Mouse (Mus musculus) heart, embryonic 13.5 days (tissue): ENCODE data around the gene Pck1. TPM values are rescaled to one million over a fixed set of nuclear protein-coding genes. Genes with fewer than 3 reads are reported as not detected.
A peak's percentile ranks its signal among the peaks of the same experiment; 100 is the strongest.
"Not testable (repeated sequence)": the region's sequence is repeated elsewhere in the genome, so short reads cannot be mapped to it uniquely, and the experiment has no call there.

Source experiments
- ATAC-seq: fragments of 200-750 bp; cut with Nextera tagmentation; 2 replicates; pipeline ENCODE4 v1.8.0; 2017; ENCODE audit warnings: moderate TSS enrichment; ENCODE audit not compliant: insufficient number of reproducible peaks, low FRiP score, low TSS enrichment; ENCODE audit errors: extremely low read depth
- H3K27ac ChIP-seq: fragments of 300-500 bp; sonication (generic); replicated peaks from 2 replicates; pipeline ENCODE4 v1.5.1; 2015; ENCODE audit warnings: moderate library complexity, mild to moderate bottlenecking, inconsistent platforms
- H3K27me3 ChIP-seq: fragments of 300-500 bp; sonication (generic); replicated peaks from 2 replicates; pipeline ENCODE4 v1.6.1; 2015; ENCODE audit warnings: mild to moderate bottlenecking, inconsistent platforms
- H3K36me3 ChIP-seq: fragments of 300-500 bp; sonication (generic); 2 replicates; pipeline ENCODE4 v1.6.1; 2015; ENCODE audit warnings: mild to moderate bottlenecking, inconsistent platforms
- H3K4me1 ChIP-seq: fragments of 300-500 bp; sonication (generic); 2 replicates; pipeline ENCODE4 v1.6.1; 2015; ENCODE audit warnings: inconsistent platforms
- H3K4me2 ChIP-seq: fragments of 300-500 bp; sonication (generic); 2 replicates; pipeline ENCODE4 v1.6.1; 2015; ENCODE audit warnings: inconsistent platforms, mild to moderate bottlenecking, moderate library complexity
- H3K4me3 ChIP-seq: fragments of 300-500 bp; sonication (generic); 2 replicates; pipeline ENCODE4 v1.5.1; 2015; ENCODE audit warnings: moderate library complexity, mild to moderate bottlenecking, inconsistent platforms
- H3K9ac ChIP-seq: fragments of 300-500 bp; sonication (generic); 2 replicates; pipeline ENCODE4 v1.6.1; 2015; ENCODE audit warnings: inconsistent platforms, mild to moderate bottlenecking, moderate library complexity
- H3K9me3 ChIP-seq: fragments of 300-500 bp; sonication (generic); 2 replicates; pipeline ENCODE4 v1.6.1; 2016; ENCODE audit warnings: inconsistent platforms
- WGBS: fragments of 180-500 bp; shearing (Covaris S2); methylation state at CpG from one replicate; pipeline ENCODE4 v1.1.7; 2015; ENCODE audit warnings: mixed read lengths; 5-methylcytosine and 5-hydroxymethylcytosine counted together
- polyA plus RNA-seq: library from polyadenylated mRNA; unstranded; fragments of >200 nt; fragmentation: Nextera tagmentation; extraction: Ambion mirVana; gene quantifications from 2 replicates; pipeline ENCODE4 v1.2.1, GENCODE M21; 2015

Gene Pck1
- polyA plus RNA-seq: 0.05 and 0.08 TPM in 2 replicates

DNA sequence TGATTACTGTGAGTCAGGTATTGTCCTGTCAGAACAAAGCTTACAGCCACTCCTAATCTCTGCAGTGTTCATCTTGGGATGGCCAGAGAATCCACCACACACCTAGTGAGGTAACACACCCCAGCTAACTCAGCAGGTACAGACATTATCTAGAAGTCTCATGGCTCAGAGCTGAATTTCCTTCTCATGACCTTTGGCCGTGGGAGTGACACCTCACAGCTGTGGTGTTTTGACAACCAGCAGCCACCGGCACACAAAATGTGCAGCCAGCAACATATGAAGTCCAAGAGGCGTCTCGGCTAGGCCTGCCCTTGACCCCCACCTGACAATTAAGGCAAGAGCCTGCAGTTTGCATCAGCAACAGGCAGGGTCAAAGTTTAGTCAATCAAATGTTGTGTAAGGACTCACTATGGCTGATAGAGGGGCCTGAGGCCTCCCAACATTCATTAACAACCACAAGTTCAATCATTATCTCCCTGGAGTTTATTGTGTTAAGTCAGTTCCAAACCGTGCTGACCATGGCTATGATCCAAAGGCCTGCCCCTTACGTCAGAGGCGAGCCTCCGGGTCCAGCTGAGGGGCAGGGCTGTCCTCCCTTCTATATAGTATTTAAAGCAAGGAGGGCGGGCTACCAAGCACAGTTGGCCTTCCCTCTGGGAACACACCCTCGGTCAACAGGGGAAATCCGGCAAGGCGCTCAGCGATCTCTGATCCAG is at the start of gene Pck1:
Gene Pck1, plus strand, starts transcription at position 613 of the 716 bp plus-strand sequence.
- H3K4me3 ChIP-seq: no peak within 1 kb of the TSS
- no peak for ATAC-seq
- peaks cover 24% of the 10 kb centered on the region for H3K4me1 ChIP-seq
- no peaks in the 10 kb centered on the region for H3K36me3 ChIP-seq
- no peaks in the 10 kb centered on the region; the same call in 1 of the 2 replicates for H3K27me3 ChIP-seq
- H3K4me2 ChIP-seq: no peak within 1 kb of the TSS
- no peak within 1 kb of the TSS for H3K9ac ChIP-seq
- 58% methylated on average over 13 of the region's 13 CpGs for WGBS
- H3K27ac ChIP-seq: no peak within 1 kb of the TSS
- H3K9me3 ChIP-seq: no peaks in the 10 kb centered on the region

DNA sequence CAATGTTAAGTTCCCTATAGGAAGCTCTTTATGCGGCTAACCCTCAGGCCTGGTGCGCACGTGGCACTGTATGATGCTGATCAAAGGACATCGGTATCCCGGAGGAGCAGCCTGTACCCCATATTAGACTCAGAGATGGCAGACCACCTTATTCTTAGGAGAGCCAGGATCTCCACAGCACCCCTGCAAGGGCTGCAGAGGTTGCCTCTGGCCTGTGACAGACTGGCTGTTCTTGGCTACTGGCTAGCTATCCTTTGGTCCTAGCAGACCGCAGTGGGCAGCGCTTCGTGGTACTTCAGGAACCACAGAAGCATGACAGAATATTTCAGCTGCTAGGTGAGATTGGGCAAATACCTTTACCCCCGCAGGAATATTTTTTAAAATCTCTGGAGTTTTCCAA is 46.4 kb upstream of the Pck1 start:
- peak; percentile 51; the same call in 1 of the 2 replicates for ATAC-seq
- H3K4me3 ChIP-seq: no peak overlapping the region
- 80% methylated on average over 9 of the region's 9 CpGs for WGBS
- peaks cover 18% of the 10 kb centered on the region for H3K27me3 ChIP-seq
- no peaks in the 10 kb centered on the region for H3K36me3 ChIP-seq
- H3K9me3 ChIP-seq: no peaks in the 10 kb centered on the region
- no peak overlapping the region for H3K4me2 ChIP-seq
- H3K9ac ChIP-seq: no peak overlapping the region
- H3K27ac ChIP-seq: no peak overlapping the region
- H3K4me1 ChIP-seq: peaks cover 6% of the 10 kb centered on the region

DNA sequence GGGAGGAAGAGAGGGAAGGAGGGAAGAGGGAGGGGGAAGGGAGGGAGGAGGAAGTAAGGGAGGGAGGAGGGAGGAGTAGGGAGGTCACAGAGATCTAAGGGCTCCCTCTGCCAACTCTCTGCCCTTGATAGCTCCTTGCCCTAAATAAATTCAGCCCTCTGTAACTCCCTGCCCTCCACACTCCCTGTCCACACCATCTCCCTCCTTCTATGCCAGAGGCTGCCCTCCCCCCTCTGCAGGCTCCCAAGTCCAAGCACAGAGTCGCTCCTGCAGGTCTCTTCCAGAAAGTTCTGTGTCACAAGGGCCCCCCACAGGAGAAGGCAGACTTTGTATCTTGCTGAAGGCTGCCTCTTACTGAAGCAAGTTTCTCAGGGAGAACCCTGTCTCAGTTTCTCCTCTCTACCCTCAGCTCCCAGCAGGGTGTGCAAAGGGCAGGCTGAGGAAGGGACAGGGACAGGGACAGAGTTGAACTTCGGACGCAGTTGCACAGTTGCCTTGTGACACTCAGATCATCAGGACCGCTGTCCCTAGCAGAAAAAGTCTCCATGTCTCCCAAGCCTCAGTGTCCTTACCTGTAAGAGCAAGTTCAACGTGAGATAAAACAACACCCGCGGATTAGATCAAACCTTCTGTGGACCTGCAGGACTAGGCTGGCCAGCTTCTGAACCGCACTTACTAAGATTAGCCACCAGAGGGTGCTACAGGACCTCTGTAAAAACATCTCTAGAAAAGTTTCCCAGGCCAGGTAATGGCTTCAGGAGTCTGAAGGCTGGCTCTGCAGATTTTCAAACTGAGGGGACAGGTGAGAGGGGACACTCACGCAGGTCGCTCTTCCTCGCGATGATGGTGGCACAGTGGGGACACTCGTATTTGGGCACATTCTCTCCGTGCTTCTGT is 45.7 kb upstream of the Pck1 start:
- Histone ChIP-seq H3K4me1 (peaks cover 6% of the 10 kb centered on the region), H3K36me3 (no peaks in the 10 kb centered on the region), H3K4me3 (no peak overlapping the region), H3K27me3 (peaks cover 15% of the 10 kb centered on the region), H3K9ac (peak overlapping the region; percentile 0; the same call in 1 of the 2 replicates), H3K4me2 (peak overlapping the region; percentile 24; the same call in 1 of the 2 replicates), H3K27ac (no peak overlapping the region), H3K9me3 (no peaks in the 10 kb centered on the region)
- WGBS: 16% methylated on average over 14 of the region's 14 CpGs
- ATAC-seq: no peak

- no peak overlapping the region for H3K27ac ChIP-seq
- H3K36me3 ChIP-seq: no peaks in the 10 kb centered on the region
- H3K9me3 ChIP-seq: 0 out of 2 replicates have a peak, but pooled peaks cover 3% of the 10 kb centered on the region
- ATAC-seq: no peak
- 68% methylated on average over 6 of the region's 6 CpGs for WGBS
- H3K4me1 ChIP-seq: peaks cover 6% of the 10 kb centered on the region
- H3K9ac ChIP-seq: no peak overlapping the region
- no peak overlapping the region for H3K4me2 ChIP-seq
- H3K4me3 ChIP-seq: no peak overlapping the region
- peaks cover 15% of the 10 kb centered on the region for H3K27me3 ChIP-seq
Measured at GRCm38 (mm10) chr2:173108509-173109190, 44.2 kb upstream of the Pck1 start.

GRCm38 (mm10) chr2:173109510-173109909 is 43.3 kb upstream of the Pck1 start:
- no peak overlapping the region for H3K9ac ChIP-seq
- H3K27me3 ChIP-seq: peaks cover 15% of the 10 kb centered on the region
- H3K9me3 ChIP-seq: 0 out of 2 replicates have a peak, but pooled peaks cover 5% of the 10 kb centered on the region
- no peaks in the 10 kb centered on the region for H3K36me3 ChIP-seq
- 87% methylated on average over 7 of the region's 7 CpGs for WGBS
- H3K4me3 ChIP-seq: no peak overlapping the region
- H3K4me2 ChIP-seq: no peak overlapping the region
- H3K4me1 ChIP-seq: peaks cover 6% of the 10 kb centered on the region
- ATAC-seq: no peak
- no peak overlapping the region for H3K27ac ChIP-seq

GRCm38 (mm10) chr2:173110571-173110970 is 42.3 kb upstream of the Pck1 start:
- H3K4me1 ChIP-seq: peaks cover 6% of the 10 kb centered on the region
- no peak for ATAC-seq
- no peak overlapping the region for H3K4me2 ChIP-seq
- H3K9me3 ChIP-seq: 0 out of 2 replicates have a peak, but pooled peaks cover 9% of the 10 kb centered on the region
- H3K27ac ChIP-seq: no peak overlapping the region
- peaks cover 11% of the 10 kb centered on the region for H3K27me3 ChIP-seq
- H3K4me3 ChIP-seq: no peak overlapping the region
- no peaks in the 10 kb centered on the region for H3K36me3 ChIP-seq
- WGBS: 86% methylated on average over 9 of the region's 9 CpGs
- no peak overlapping the region for H3K9ac ChIP-seq

DNA sequence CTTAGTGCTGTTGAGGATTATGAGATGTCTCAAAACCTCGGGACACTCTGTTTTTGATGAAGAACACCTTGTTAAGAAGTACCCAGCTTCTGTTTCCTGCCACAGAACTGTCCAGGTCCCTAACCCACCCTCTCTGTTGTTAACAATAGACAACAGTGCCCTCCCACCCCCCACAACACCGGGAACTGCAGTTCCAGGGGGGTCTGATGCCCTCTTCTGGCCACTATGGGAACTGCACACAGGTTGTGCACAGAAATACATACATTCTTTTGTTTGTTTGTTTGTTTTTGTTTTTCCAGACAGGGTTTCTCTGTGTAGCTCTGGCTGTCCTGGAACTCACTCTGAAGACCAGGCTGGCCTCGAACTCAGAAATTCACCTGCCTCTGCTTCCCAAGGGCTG is 39.1 kb upstream of the Pck1 start:
- H3K4me1 ChIP-seq, H3K4me3 ChIP-seq, H3K4me2 ChIP-seq, H3K36me3 ChIP-seq, ATAC-seq, H3K27ac ChIP-seq, H3K9ac ChIP-seq, H3K27me3 ChIP-seq: not testable (repeated sequence)
- H3K9me3 ChIP-seq: 0 out of 2 replicates have a peak, but pooled peaks cover 11% of the 10 kb centered on the region
- 56% methylated on average over 3 of the region's 3 CpGs for WGBS

GRCm38 (mm10) chr2:173119023-173119944 is 33.6 kb upstream of the Pck1 start, which contains the start of gene Ctcfl:
TSS of gene Ctcfl (minus strand) at chr2:173119525.
- Histone ChIP-seq H3K36me3 (no peaks in the 10 kb centered on the region), H3K27me3 (peaks cover 10% of the 10 kb centered on the region; the same call in 1 of the 2 replicates), H3K4me1 (no peaks in the 10 kb centered on the region), H3K9me3 (0 out of 2 replicates have a peak, but pooled peaks cover 6% of the 10 kb centered on the region), H3K27ac (no peak within 1 kb of the TSS), H3K9ac (no peak within 1 kb of the TSS), H3K4me2 (no peak within 1 kb of the TSS), H3K4me3 (no peak within 1 kb of the TSS)
- ATAC-seq: no peak
- 84% methylated on average over 35 of the region's 35 CpGs for WGBS

- not testable (repeated sequence) for H3K4me3 ChIP-seq, H3K9me3 ChIP-seq, ATAC-seq, H3K27me3 ChIP-seq, H3K9ac ChIP-seq, H3K27ac ChIP-seq, H3K36me3 ChIP-seq, H3K4me2 ChIP-seq, H3K4me1 ChIP-seq
- WGBS: 57% methylated on average over 4 of the region's 4 CpGs
Measured at GRCm38 (mm10) chr2:173120117-173120516, 32.7 kb upstream of the Pck1 start.

GRCm38 (mm10) chr2:173124022-173124735 is 28.7 kb upstream of the Pck1 start:
- Histone ChIP-seq H3K9me3 (no peaks in the 10 kb centered on the region), H3K4me3 (no peak overlapping the region), H3K4me2 (no peak overlapping the region), H3K4me1 (peaks cover 3% of the 10 kb centered on the region; the same call in 1 of the 2 replicates), H3K9ac (no peak overlapping the region), H3K27ac (no peak overlapping the region), H3K36me3 (no peaks in the 10 kb centered on the region), H3K27me3 (peaks cover 5% of the 10 kb centered on the region; the same call in 1 of the 2 replicates)
- WGBS: 75% methylated on average over 7 of the region's 7 CpGs
- ATAC-seq: no peak
